Mouse (Mus musculus) heart, embryonic 13.5 days (tissue): ENCODE measurements around the gene Zfp383. TPM values are rescaled to one million over a fixed set of nuclear protein-coding genes. Genes with fewer than 3 reads are reported as not detected.

Source experiments
- microRNA-seq: library from miRNA; unstranded; fragments of <30 nt; microRNA quantifications from one replicate; pipeline ENCODE4, GENCODE M21; 2016
- polyA plus RNA-seq: library from polyadenylated mRNA; unstranded; fragments of >200 nt; fragmentation: Nextera tagmentation; extraction: Ambion mirVana; gene quantifications from 2 replicates; pipeline ENCODE4 v1.2.1, GENCODE M21; 2015

Zfp383 gene
- polyA plus RNA-seq, 1 experiment from 2014 or later, result 3.3 TPM

Small RNAs within 50 kb of the gene (microRNA-seq; reads per million reads assigned to microRNA genes)
- gene Mir7668, result 0.61 reads per million

Other genes starting within 250 kb of the Zfp383 start
- gene Catsperg2, start 181.2 kb upstream of the Zfp383 start, polyA plus RNA-seq, result not detected in 2 replicates
- gene Zfp84, start 139.7 kb upstream of the Zfp383 start, polyA plus RNA-seq, result 7.2 and 7.3 TPM in 2 replicates
- gene Zfp30, start 124.2 kb upstream of the Zfp383 start, polyA plus RNA-seq, result 4.6 and 6.0 TPM in 2 replicates
- 9.1 and 9.3 TPM in 2 replicates for gene Zfp790, start 92.1 kb upstream of the Zfp383 start, polyA plus RNA-seq
- gene Zfp940, start 54.6 kb upstream of the Zfp383 start, polyA plus RNA-seq, result 1.7 and 1.9 TPM in 2 replicates
- gene Zfp420, start 48.2 kb upstream of the Zfp383 start, polyA plus RNA-seq, result 3.0 and 3.2 TPM in 2 replicates
- 5.8 and 6.1 TPM in 2 replicates for gene Zfp27, start 1.7 kb upstream of the Zfp383 start, polyA plus RNA-seq
- gene Zfp74, start 45.9 kb downstream of the Zfp383 start, polyA plus RNA-seq, result 7.2 TPM in 2 replicates
- gene Zfp568, start 75.7 kb downstream of the Zfp383 start, polyA plus RNA-seq, result 17.2 and 20.2 TPM in 2 replicates
- 2.5 and 4.0 TPM in 2 replicates for gene Zfp14, start 143.2 kb downstream of the Zfp383 start, polyA plus RNA-seq
- gene Zfp82, start 164.7 kb downstream of the Zfp383 start, polyA plus RNA-seq, result 4.2 and 4.6 TPM in 2 replicates
- gene Gm26920, start 182.2 kb downstream of the Zfp383 start, polyA plus RNA-seq, result 0.29 TPM in 1 of 2 replicates, not detected in the other
- 4.7 and 6.0 TPM in 2 replicates for gene Zfp566, start 182.3 kb downstream of the Zfp383 start, polyA plus RNA-seq
- 70.2 and 76.4 TPM in 2 replicates for gene Zfp260, start 186.6 kb downstream of the Zfp383 start, polyA plus RNA-seq
- 9.6 and 10.0 TPM in 2 replicates for gene Zfp382, start 213.7 kb downstream of the Zfp383 start, polyA plus RNA-seq